In genomic region chr14:100126126-100126525, GRCm38 (mm10) we compare ENCODE assay signal across 22 mouse cellular contexts.
DNase-seq lines count a peak whose midpoint lies in the region; ATAC-seq and TF ChIP-seq lines count a peak whose summit lies in the region.
"Had no signal": no experiment of that assay in that cellular context is flagged by ENCODE, and none has a peak within 500 bp of the region (broad histone marks: within the 10 kb centered on the region; RNA-seq: fewer than 3 reads in every experiment).

No protein-coding gene starts in this region.

- no peaks in the 10 kb centered on the region for H3K79me3 ChIP-seq in C2C12 (ENCODE audit: low read depth)

- H3K4me3 ChIP-seq in liver, postnatal 0 days (ENCODE audit: low read depth, low read length): no peak overlapping the region
- no peak overlapping the region for H3K4me3 ChIP-seq in liver, embryonic 11.5 days (ENCODE audit: low read depth, low read length)
- no peak overlapping the region for H3K4me3 ChIP-seq in C2C12 (ENCODE audit: insufficient read depth, poor library complexity, severe bottlenecking)
- no peak overlapping the region for H3K4me3 ChIP-seq in myocyte
- H3K4me3 ChIP-seq in gastrocnemius, adult 2 months: no peak overlapping the region
- H3K4me3 ChIP-seq: embryonic facial prominence, embryonic 10.5 days; embryonic facial prominence, embryonic 12.5 days; forebrain, embryonic 13.5 days; forebrain, embryonic 15.5 days had no signal

- no peaks in the 10 kb centered on the region for H3K36me3 ChIP-seq in liver, postnatal 0 days (replicated peaks; ENCODE audit: insufficient read depth, low read length)
- no peaks in the 10 kb centered on the region for H3K36me3 ChIP-seq in liver, embryonic 11.5 days (ENCODE audit: control insufficient read depth, insufficient read depth, low read length)
- H3K36me3 ChIP-seq in C2C12 (ENCODE audit: control insufficient read depth, insufficient read depth): no peaks in the 10 kb centered on the region
- no peaks in the 10 kb centered on the region for H3K36me3 ChIP-seq in myocyte (ENCODE audit: control insufficient read depth, insufficient read depth)
- H3K36me3 ChIP-seq: embryonic facial prominence, embryonic 10.5 days; embryonic facial prominence, embryonic 12.5 days; forebrain, embryonic 15.5 days had no signal

- no peak for TF ChIP-seq POLR2A in myocyte (IDR thresholded peaks at IDR 0.05; ENCODE audit: insufficient read length, low read depth)

- H3K27ac ChIP-seq in liver, postnatal 0 days (ENCODE audit: low read depth): 0 out of 2 replicates have a peak overlapping the region, but pooled peaks have one; percentile 3
- H3K27ac ChIP-seq in liver, embryonic 11.5 days (ENCODE audit: low read depth, low read length): no peak overlapping the region
- H3K27ac ChIP-seq in gastrocnemius, adult 2 months: no peak overlapping the region
- H3K27ac ChIP-seq: embryonic facial prominence, embryonic 10.5 days; embryonic facial prominence, embryonic 12.5 days; forebrain, embryonic 13.5 days; forebrain, embryonic 15.5 days had no signal

- H3K4me2 ChIP-seq in liver, postnatal 0 days (ENCODE audit: low read depth, low read length): no peak overlapping the region
- H3K4me2 ChIP-seq in liver, embryonic 11.5 days: no peak overlapping the region
- H3K4me2 ChIP-seq in myocyte (ENCODE audit: low read depth): no peak overlapping the region
- H3K4me2 ChIP-seq: embryonic facial prominence, embryonic 12.5 days; forebrain, embryonic 13.5 days; forebrain, embryonic 15.5 days had no signal

- H3K9me3 ChIP-seq in liver, postnatal 0 days (ENCODE audit: low read length): no peaks in the 10 kb centered on the region
- H3K9me3 ChIP-seq in liver, embryonic 11.5 days (ENCODE audit: control insufficient read depth, low read length): no peaks in the 10 kb centered on the region
- H3K9me3 ChIP-seq: embryonic facial prominence, embryonic 10.5 days; embryonic facial prominence, embryonic 12.5 days; forebrain, embryonic 13.5 days; forebrain, embryonic 15.5 days had no signal

- H3ac ChIP-seq in C2C12 (ENCODE audit: control insufficient read depth, insufficient read length, low read depth) (no peak overlapping the region), myocyte (ENCODE audit: control insufficient read depth, insufficient read length) (no peak overlapping the region)

- 0 out of 2 replicates have a peak, but pooled peaks cover 5% of the 10 kb centered on the region for H3K4me1 ChIP-seq in liver, postnatal 0 days (ENCODE audit: insufficient read depth)
- 0 out of 2 replicates have a peak, but pooled peaks cover 5% of the 10 kb centered on the region for H3K4me1 ChIP-seq in liver, embryonic 11.5 days (replicated peaks; ENCODE audit: control insufficient read depth, insufficient read depth, low read length)
- H3K4me1 ChIP-seq: embryonic facial prominence, embryonic 12.5 days; forebrain, embryonic 13.5 days; forebrain, embryonic 15.5 days had no signal

- H3K9ac ChIP-seq in liver, postnatal 0 days (replicated peaks): no peak overlapping the region
- no peak overlapping the region for H3K9ac ChIP-seq in liver, embryonic 11.5 days (ENCODE audit: low read depth, low read length)
- H3K9ac ChIP-seq: embryonic facial prominence, embryonic 12.5 days; forebrain, embryonic 13.5 days; forebrain, embryonic 15.5 days; forebrain, postnatal 0 days had no signal

- no peaks in the 10 kb centered on the region for H3K27me3 ChIP-seq in liver, postnatal 0 days (ENCODE audit: insufficient read depth, low read length)
- H3K27me3 ChIP-seq in liver, embryonic 11.5 days (replicated peaks; ENCODE audit: control insufficient read depth, insufficient read depth, low read length): no peaks in the 10 kb centered on the region
- H3K27me3 ChIP-seq in C2C12 (ENCODE audit: control insufficient read depth, insufficient read depth, insufficient read length): no peaks in the 10 kb centered on the region
- no peaks in the 10 kb centered on the region for H3K27me3 ChIP-seq in myocyte (ENCODE audit: control insufficient read depth, insufficient read depth, insufficient read length)
- H3K27me3 ChIP-seq: embryonic facial prominence, embryonic 12.5 days; forebrain, embryonic 13.5 days; forebrain, embryonic 15.5 days had no signal

- intact Hi-C loops in gastrocnemius, adult 2 months (cut with DNase I): no loop called here

- TF ChIP-seq CTCF in liver, postnatal 0 days (IDR thresholded peaks at IDR 0.05; ENCODE audit: low read depth): no peak
- no peak for TF ChIP-seq CTCF in C2C12 (IDR thresholded peaks at IDR 0.05; ENCODE audit: control insufficient read depth, insufficient read depth, insufficient read length)
- TF ChIP-seq CTCF in gastrocnemius, adult 2 months (IDR thresholded peaks at IDR 0.05): no peak

- 75% methylated on average over 6 of the region's 6 CpGs for WGBS in liver, postnatal 0 days (ENCODE audit: insufficient replicate concordance)
- WGBS in liver, embryonic 11.5 days: 83% methylated on average over 6 of the region's 6 CpGs

- ATAC-seq in liver, postnatal 0 days: 0 out of 2 replicates have a peak, but pooled peaks have one; percentile 41
- ATAC-seq in liver, embryonic 11.5 days (replicated peaks; ENCODE audit: low FRiP score): no peak
- ATAC-seq: activated CD4-positive, CD25-positive, alpha-beta regulatory T cell, adult 4 months; forebrain, embryonic 13.5 days; forebrain, embryonic 15.5 days; forebrain, postnatal 0 days had no signal

- no peak for TF ChIP-seq EP300 in liver, postnatal 0 days (IDR thresholded peaks at IDR 0.05; ENCODE audit: low read depth)

- H3K79me2 ChIP-seq in C2C12 (ENCODE audit: control insufficient read depth, insufficient read depth): no peaks in the 10 kb centered on the region
- H3K79me2 ChIP-seq in myocyte (ENCODE audit: control insufficient read depth, insufficient read depth): no peaks in the 10 kb centered on the region

- DNase-seq in embryo, embryonic 10.5 days (ENCODE audit: low spot score): peak; percentile 24
- no peak for DNase-seq in embryo, embryonic 10 days (ENCODE audit: low spot score)
- DNase-seq in liver, postnatal 0 days: no peak
- DNase-seq in liver, embryonic 11.5 days (ENCODE audit: low spot score): no peak
- DNase-seq in gastrocnemius, adult 2 months: no peak
- DNase-seq: adrenal gland, adult 8-10 months; adrenal gland, postnatal 14 days; adrenal gland, postnatal 36 days; B cell, adult 2 months; cerebellum, adult 11-12 months; cerebellum, adult 2 months; cerebellum, adult 9-10 months; cerebellum, postnatal 10 days; cerebellum, postnatal 25 days; forebrain, postnatal 0 days had no signal

TF ChIP-seq in C2C12, 6 proteins besides CTCF, POLR2A, EP300 and RAD21:
- TF ChIP-seq FOSL1 (IDR thresholded peaks at IDR 0.05; ENCODE audit: insufficient read depth, low read length, poor library complexity, severe bottlenecking) (no peak), CEBPB (IDR thresholded peaks at IDR 0.05; ENCODE audit: low read depth) (peak; percentile 62), MYOG (IDR thresholded peaks at IDR 0.05; ENCODE audit: control insufficient read depth, extremely low read depth, insufficient read length) (no peak)

TF ChIP-seq in myocyte, 11 proteins besides CTCF, POLR2A, EP300 and RAD21:
- TF ChIP-seq CEBPB (IDR thresholded peaks at IDR 0.05; ENCODE audit: insufficient read depth, poor library complexity, severe bottlenecking) (peak; percentile 73), MAX (IDR thresholded peaks at IDR 0.05; ENCODE audit: low read depth) (no peak)
